Mouse (Mus musculus) thymus, adult 2 months (tissue): ENCODE data around the gene Mef2c. TPM values are rescaled to one million over a fixed set of nuclear protein-coding genes. Genes with fewer than 3 reads are reported as not detected.

ENCODE experiments used
- DNase-seq: peaks from one replicate; pipeline ENCODE4 v3.0.0; 2021
- H3K27ac ChIP-seq: fragments of 200-500 bp; 2 replicates; pipeline ENCODE4 v1.5.1; 2012; ENCODE audit warnings: low read length, control low read depth; ENCODE audit not compliant: control insufficient read depth, insufficient read depth
- H3K27me3 ChIP-seq: fragments of 200-500 bp; 2 replicates; pipeline ENCODE4 v1.6.1; 2012; ENCODE audit warnings: mild to moderate bottlenecking, low read length, moderate library complexity, mixed read lengths; ENCODE audit not compliant: control insufficient read depth, insufficient read depth
- H3K36me3 ChIP-seq: fragments of 200-500 bp; 2 replicates; pipeline ENCODE4 v1.6.1; 2012; ENCODE audit warnings: mild to moderate bottlenecking, low read length, moderate library complexity; ENCODE audit not compliant: control insufficient read depth, insufficient read depth
- H3K4me1 ChIP-seq: fragments of 200-500 bp; replicated peaks from 2 replicates; pipeline ENCODE4 v1.6.1; 2012; ENCODE audit warnings: low read length; ENCODE audit not compliant: control insufficient read depth, insufficient read depth
- H3K4me3 ChIP-seq: fragments of 200-500 bp; 2 replicates; pipeline ENCODE4 v1.5.1; 2012; ENCODE audit warnings: mild to moderate bottlenecking, low read length, control low read depth, moderate library complexity; ENCODE audit not compliant: control insufficient read depth, insufficient read depth
- CTCF ChIP-seq: fragments of 200-500 bp; IDR thresholded peaks from 2 replicates; pipeline ENCODE4 v1.5.1; 2012; ENCODE audit warnings: mild to moderate bottlenecking, control low read depth, low read length, moderate library complexity, borderline replicate concordance; ENCODE audit not compliant: control insufficient read depth, poor library complexity, insufficient read depth; ENCODE audit errors: extremely low read depth
- POLR2A ChIP-seq: fragments of 200-500 bp; IDR thresholded peaks from 2 replicates; pipeline ENCODE4 v1.6.1; 2012; ENCODE audit warnings: mild to moderate bottlenecking, low read length, control low read depth, moderate library complexity; ENCODE audit not compliant: control insufficient read depth, poor library complexity, insufficient read depth; ENCODE audit errors: extremely low read depth
- WGBS: fragments of 180-500 bp; shearing (Covaris S2); methylation state at CpG from one replicate; pipeline ENCODE4 v1.1.7; 2018; 5-methylcytosine and 5-hydroxymethylcytosine counted together
- polyA plus RNA-seq: library from polyadenylated mRNA; depleted of rRNA; stranded (reverse); fragments of >200 nt; gene quantifications from 2 replicates; pipeline ENCODE4 v1.2.3, GENCODE M21; 2012

Mef2c gene
- polyA plus RNA-seq, 1 experiment, result 7.0 TPM

DNA sequence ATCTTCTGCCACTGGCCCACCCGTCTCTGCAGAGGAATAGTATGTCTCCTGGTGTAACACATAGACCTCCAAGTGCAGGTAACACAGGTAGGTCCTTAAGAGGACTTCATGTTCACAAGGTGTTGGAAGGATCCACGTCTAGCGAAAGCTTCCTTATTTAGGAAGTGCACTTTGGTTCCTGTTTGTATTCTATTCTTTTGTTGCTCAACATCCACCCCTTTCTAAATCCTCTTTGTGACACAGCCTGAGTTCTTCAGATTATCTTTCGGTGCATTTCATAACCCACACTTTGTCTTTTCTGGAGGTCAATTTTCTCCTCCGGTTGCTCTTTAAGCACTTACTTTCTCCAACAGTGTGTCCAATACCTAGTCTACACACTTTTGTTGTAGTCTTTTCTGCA, 129.3 kb downstream of the Mef2c start:
- Histone ChIP-seq H3K27ac (no peak overlapping the region), H3K4me3 (no peak overlapping the region), H3K36me3 (no peaks in the 10 kb centered on the region), H3K27me3 (no peaks in the 10 kb centered on the region), H3K4me1 (no peaks in the 10 kb centered on the region; the same call in 1 of the 2 replicates)
- no peak for DNase-seq
- TF ChIP-seq CTCF (no peak), POLR2A (no peak)
- WGBS, result 94% methylated on average over 5 of the region's 5 CpGs

DNA sequence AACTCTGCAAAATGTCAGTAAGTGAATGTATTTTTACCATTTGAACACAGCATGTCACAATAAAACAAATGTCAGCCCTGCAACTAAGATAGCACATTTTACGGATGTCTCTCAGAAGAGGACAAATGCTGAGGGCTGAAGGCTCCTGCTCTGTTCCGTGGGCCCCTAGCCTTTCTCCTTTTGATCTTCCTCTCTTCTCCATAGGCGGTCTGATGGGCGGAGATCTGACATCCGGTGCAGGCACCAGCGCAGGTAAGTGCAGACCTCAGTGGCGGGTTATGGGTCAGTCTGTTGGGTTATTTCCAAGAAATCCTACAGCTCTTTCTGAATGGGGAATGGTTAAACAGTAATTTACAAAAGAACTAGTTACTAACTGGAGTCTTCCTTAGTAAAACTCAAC, 131.4 kb downstream of the Mef2c start:
- no peak for TF ChIP-seq CTCF
- TF ChIP-seq POLR2A, result no peak

DNA sequence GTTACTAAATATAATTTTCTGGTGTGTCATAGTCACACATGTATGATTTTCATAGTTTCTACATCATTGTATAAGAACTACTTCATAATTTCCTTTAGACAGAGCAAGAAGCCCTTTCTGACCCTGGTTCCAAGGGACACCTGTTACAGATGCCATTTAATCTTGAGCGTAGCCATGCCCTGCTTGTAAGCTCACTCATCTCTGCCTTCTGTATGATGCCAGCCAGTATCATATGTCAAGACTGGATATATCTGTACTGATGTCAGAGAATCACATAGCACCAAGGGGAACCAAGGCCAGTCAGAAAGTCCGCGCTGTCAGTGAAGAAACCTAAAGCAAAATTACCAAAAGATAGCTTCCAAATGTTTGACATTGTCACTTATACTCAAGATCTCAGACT, 133.8 kb downstream of the Mef2c start:
- WGBS, result over 99% methylated on average over 3 of the region's 3 CpGs
- no peaks in the 10 kb centered on the region for H3K36me3 ChIP-seq
- TF ChIP-seq POLR2A (no peak), CTCF (no peak)

More for the DNA sequence above, 131.4 kb downstream of the Mef2c start:
- no peak for DNase-seq
- H3K27me3 ChIP-seq, result no peaks in the 10 kb centered on the region
- WGBS, result 91% methylated on average over 7 of the region's 7 CpGs
- no peak overlapping the region for H3K4me3 ChIP-seq
- no peaks in the 10 kb centered on the region for H3K36me3 ChIP-seq
- H3K4me1 ChIP-seq, result no peaks in the 10 kb centered on the region; the same call in 1 of the 2 replicates
- H3K27ac ChIP-seq, result no peak overlapping the region

DNA sequence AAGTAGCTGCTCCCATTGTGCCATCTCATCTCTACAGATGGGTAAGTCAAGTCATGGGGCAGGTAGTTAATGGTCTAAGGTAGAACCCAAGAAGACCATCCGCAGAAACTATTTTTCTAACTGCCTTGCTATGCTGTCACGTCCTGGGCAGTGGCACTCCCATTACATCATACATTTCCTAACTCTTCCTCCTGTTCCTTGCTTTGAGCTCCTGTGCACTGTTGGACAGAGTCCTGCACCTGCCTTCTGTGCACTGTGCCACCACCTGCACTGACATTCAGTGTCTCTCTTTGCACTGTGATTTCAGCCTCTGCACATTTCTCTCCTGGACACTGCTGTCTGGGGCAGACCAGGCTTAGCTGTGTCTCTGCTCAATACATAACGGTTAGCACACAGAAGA, 134.9 kb downstream of the Mef2c start:
- Histone ChIP-seq H3K36me3 (no peaks in the 10 kb centered on the region), H3K27ac (no peak overlapping the region), H3K4me1 (no peaks in the 10 kb centered on the region), H3K27me3 (no peaks in the 10 kb centered on the region), H3K4me3 (no peak overlapping the region)
- DNase-seq, result no peak
- TF ChIP-seq POLR2A (no peak), CTCF (no peak)
- WGBS, result 99% methylated on average over 3 of the region's 3 CpGs

More for the DNA sequence above, 133.8 kb downstream of the Mef2c start:
- H3K27ac ChIP-seq, result no peak overlapping the region
- no peak overlapping the region for H3K4me3 ChIP-seq
- H3K4me1 ChIP-seq, result no peaks in the 10 kb centered on the region; the same call in 1 of the 2 replicates
- DNase-seq, result no peak
- no peaks in the 10 kb centered on the region for H3K27me3 ChIP-seq

DNA sequence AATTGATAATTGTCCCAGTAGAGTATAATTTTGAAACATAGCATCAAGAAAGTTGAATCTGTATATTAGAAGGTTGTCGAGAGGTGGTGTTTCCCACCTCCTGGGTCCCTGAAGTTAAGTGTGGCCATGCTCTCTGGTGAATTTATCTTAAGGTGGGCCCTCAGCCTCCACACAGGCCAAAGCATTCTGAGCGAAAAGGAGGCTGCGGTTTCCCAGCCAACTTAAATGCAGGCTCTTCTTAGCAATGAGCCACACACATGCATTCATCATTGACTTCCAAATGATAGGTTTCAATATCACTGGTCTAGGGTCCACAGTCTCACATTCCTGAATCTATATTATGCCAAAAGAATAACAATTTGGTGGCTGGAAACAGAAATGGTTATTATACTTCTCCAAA, 145.2 kb downstream of the Mef2c start:
- no peaks in the 10 kb centered on the region for H3K27me3 ChIP-seq
- H3K4me1 ChIP-seq, result no peaks in the 10 kb centered on the region
- no peak overlapping the region for H3K4me3 ChIP-seq
- TF ChIP-seq POLR2A (no peak), CTCF (no peak)
- H3K36me3 ChIP-seq, result no peaks in the 10 kb centered on the region
- DNase-seq, result no peak
- 88% methylated on average over 3 of the region's 3 CpGs for WGBS
- no peak overlapping the region for H3K27ac ChIP-seq

DNA sequence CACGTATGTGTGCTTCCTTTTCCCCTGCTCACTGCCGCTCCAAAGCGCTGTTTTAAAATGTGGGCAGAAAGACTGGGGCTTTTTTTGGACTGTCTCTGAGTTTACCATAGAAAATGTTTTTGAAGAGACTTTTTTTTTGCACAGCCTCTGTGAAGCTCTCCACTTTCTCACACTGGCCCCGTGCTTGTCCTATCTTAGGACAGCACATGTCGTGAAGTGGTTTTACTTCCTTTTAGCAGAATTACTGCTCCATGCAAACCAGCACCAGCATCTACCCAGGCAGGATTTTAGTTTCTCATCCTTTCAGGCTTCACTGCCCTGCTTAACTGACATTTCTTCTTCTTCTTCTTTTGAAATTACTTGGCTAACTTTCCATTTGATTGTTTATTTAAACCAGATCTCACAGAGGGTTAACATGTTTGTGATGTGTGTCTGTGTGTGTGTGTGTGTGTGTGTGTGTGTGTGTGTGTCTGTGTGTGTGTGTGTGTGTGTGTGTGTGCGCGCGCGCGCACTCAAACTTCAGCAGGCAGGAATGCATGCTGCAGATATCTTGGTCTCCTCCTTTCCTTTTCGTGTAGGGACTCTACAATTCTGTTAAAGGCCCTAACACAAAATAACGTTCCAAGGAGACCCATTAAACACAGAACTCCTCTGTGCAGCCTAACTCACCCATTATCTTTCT, 146.1 kb downstream of the Mef2c start:
- TF ChIP-seq CTCF, result no peak
- no peak for TF ChIP-seq POLR2A
- Histone ChIP-seq H3K4me3 (no peak overlapping the region), H3K27me3 (no peaks in the 10 kb centered on the region), H3K4me1 (no peaks in the 10 kb centered on the region), H3K36me3 (no peaks in the 10 kb centered on the region), H3K27ac (no peak overlapping the region)
- WGBS, result 57% methylated on average over 12 of the region's 12 CpGs
- no peak for DNase-seq
